Mouse (Mus musculus) macrophage (primary cell): ENCODE data around the gene Vmn2r95. TPM values are rescaled to one million over a fixed set of nuclear protein-coding genes. Genes with fewer than 3 reads are reported as not detected.
"Not testable (repeated sequence)": the region's sequence is repeated elsewhere in the genome, so short reads cannot be mapped to it uniquely, and the experiment has no call there.

ENCODE experiments used
- H3K27ac ChIP-seq: fragments of 350-480 bp; formaldehyde crosslinking; 2 replicates; pipeline ENCODE4 v1.9.0; 2021
- H3K36me3 ChIP-seq: fragments of 350-480 bp; formaldehyde crosslinking; 2 replicates; pipeline ENCODE4 v1.9.0; 2021; ENCODE audit errors: inconsistent target
- H3K4me3 ChIP-seq: fragments of 350-480 bp; formaldehyde crosslinking; 2 replicates; pipeline ENCODE4 v1.9.0; 2021; ENCODE audit errors: inconsistent target
- H3K79me2 ChIP-seq: fragments of 350-480 bp; formaldehyde crosslinking; 2 replicates; pipeline ENCODE4 v1.9.0; 2021; ENCODE audit errors: inconsistent target
- WGBS: methylation state at CpG from one replicate; pipeline ENCODE4 v1.1.7; 2026; ENCODE audit warnings: inconsistent platforms; ENCODE audit not compliant: missing documents; 5-methylcytosine and 5-hydroxymethylcytosine counted together
- polyA plus RNA-seq: library from polyadenylated mRNA; stranded (reverse); fragments of 250-400 nt; gene quantifications from 3 replicates; pipeline ENCODE4 v1.2.4, GENCODE M21; 2018; ENCODE audit warnings: inconsistent platforms
- total RNA-seq, 78 experiments: library from RNA; depleted of rRNA; stranded (reverse); fragments of 250-400 nt; gene quantifications; 1 replicate in 9 of 78; 2 replicates in 24 of 78; 3 replicates in 43 of 78; 4 replicates in 2 of 78; pipeline ENCODE4 v1.2.4; 2018; ENCODE audit warnings: inconsistent platforms in 56 of 78

Gene Vmn2r95
- total RNA-seq (2018; cell fraction: chromatin; rRNA removed), result not detected
- not detected for total RNA-seq (2018; cell fraction: cytosol; rRNA removed)
- total RNA-seq (2018; cell fraction: nucleus; rRNA removed), result not detected
- not detected in 3 replicates for polyA plus RNA-seq

GRCm38 (mm10) chr17:18423778-18424177, at the start of gene Vmn2r95:
Vmn2r95 (plus strand) TSS chr17:18424078.
- Histone ChIP-seq H3K36me3 (no peaks in the 10 kb centered on the region), H3K4me3 (no peak within 1 kb of the TSS), H3K79me2 (no peaks in the 10 kb centered on the region), H3K27ac (no peak within 1 kb of the TSS)
- WGBS, result 22% methylated on average over 1 of the region's 1 CpGs

- 93% methylated on average over 3 of the region's 3 CpGs for WGBS
- Histone ChIP-seq H3K4me3 (no peak overlapping the region), H3K79me2 (no peaks in the 10 kb centered on the region), H3K27ac (no peak overlapping the region), H3K36me3 (no peaks in the 10 kb centered on the region)
These were observed 31.8 kb downstream of the Vmn2r95 start for GRCm38 (mm10) chr17:18455619-18456140.

GRCm38 (mm10) chr17:18458126-18458634, 34.3 kb downstream of the Vmn2r95 start:
- H3K79me2 ChIP-seq, H3K36me3 ChIP-seq, H3K27ac ChIP-seq, H3K4me3 ChIP-seq: not testable (repeated sequence)
- 79% methylated on average over 3 of the region's 3 CpGs for WGBS

GRCm38 (mm10) chr17:18462695-18463094, 38.8 kb downstream of the Vmn2r95 start:
- H3K36me3 ChIP-seq, result no peaks in the 10 kb centered on the region
- no peak overlapping the region for H3K4me3 ChIP-seq
- H3K79me2 ChIP-seq, result no peaks in the 10 kb centered on the region
- no peak overlapping the region for H3K27ac ChIP-seq

GRCm38 (mm10) chr17:18479885-18480284, 56.0 kb downstream of the Vmn2r95 start:
- Histone ChIP-seq H3K4me3 (no peak overlapping the region), H3K79me2 (no peaks in the 10 kb centered on the region), H3K36me3 (no peaks in the 10 kb centered on the region), H3K27ac (no peak overlapping the region)
- 64% methylated on average over 1 of the region's 1 CpGs for WGBS

Other genes starting within 250 kb of the Vmn2r95 start
- gene Vmn2r94, start 146.3 kb upstream of the Vmn2r95 start, polyA plus RNA-seq, result not detected in 3 replicates
- not detected in 3 replicates for gene Vmn2r93, start 126.0 kb upstream of the Vmn2r95 start, polyA plus RNA-seq
- gene Vmn2r96, start 149.1 kb downstream of the Vmn2r95 start, polyA plus RNA-seq, result not detected in 3 replicates